Mouse (Mus musculus) left cerebral cortex, postnatal 36 days (tissue): ENCODE data around the gene Vwf. TPM values are rescaled to one million over a fixed set of nuclear protein-coding genes. Genes with fewer than 3 reads are reported as not detected.

ENCODE experiments used
- DNase-seq, 2 experiments: peaks; one replicate each; pipeline ENCODE4 v3.0.0; 2021 to 2022; ENCODE audit warnings: low spot score in 2 of 2, mixed read lengths in 1 of 2
- intact Hi-C: fragments of 180-260 bp; cut with DNase I; formaldehyde crosslinking; loops from one replicate; pipeline ENCODE4 v1.15.1; 2025
- total RNA-seq, 2 experiments: library from RNA; stranded (reverse); gene quantifications; 2 replicates each; pipeline ENCODE4 v1.2.3; 2021

The Vwf gene
- total RNA-seq, 2 experiments from 2014 or later = 15.4 to 18.6 TPM

DNA sequence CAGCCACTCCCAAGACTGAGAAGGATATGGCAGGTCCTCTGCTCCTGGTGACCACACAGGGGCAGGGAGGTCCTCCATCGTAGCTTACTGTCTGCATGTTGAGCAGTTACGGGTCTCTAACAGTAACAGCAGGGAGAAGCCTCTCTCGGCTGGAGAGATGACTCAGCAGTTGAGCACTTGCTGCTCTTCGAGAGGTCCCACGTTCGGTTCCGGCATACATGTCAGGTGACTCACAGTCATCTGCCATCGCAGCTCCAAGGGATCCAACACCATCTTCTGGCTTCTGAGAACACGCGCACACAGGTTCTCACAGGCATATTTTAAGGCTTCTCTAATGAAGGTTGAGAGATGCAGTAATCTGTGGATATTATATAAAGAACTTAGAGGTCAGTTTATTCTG is 6.4 kb upstream of the Vwf start:
- no peak for DNase-seq
- intact Hi-C loops = no loop called here

DNA sequence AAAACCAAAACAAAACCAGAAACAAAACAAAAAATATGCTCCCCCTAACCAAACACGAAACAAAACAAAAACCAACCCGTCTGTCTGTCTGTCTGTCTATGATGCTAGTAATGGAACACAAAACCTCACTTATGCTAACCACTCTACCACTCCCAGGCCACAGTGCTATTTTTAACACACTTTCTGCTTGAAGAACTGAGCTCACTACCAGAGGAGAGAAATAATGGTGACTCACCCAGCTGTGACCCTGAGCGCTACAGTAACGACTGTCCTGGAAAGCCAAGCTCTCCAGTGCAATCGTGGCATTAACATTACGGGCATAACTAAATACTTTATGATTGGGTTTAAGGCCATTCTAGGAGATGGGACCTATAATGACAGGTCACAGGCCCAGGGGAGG is 5.7 kb upstream of the Vwf start:
- DNase-seq = no peak
- intact Hi-C loops = no loop called here

DNA sequence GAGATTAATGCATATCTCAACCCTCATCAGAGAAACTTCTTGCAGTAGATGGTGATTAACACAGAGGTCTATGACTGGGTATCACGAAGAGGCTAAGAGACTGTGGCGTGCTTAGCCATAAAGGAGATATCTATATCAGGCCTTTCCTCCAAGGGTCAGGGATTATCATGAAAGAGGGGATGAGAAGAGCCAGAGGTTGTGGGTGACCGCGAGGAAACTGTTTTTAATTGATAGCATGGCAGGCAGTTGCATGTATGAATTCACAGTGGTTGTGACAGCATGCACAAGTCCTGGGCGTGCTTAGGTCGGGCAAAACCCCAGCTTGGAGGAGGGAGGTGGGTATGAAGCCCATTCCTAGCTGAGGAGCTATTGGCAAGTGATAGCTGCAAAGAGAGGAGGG is 5.3 kb upstream of the Vwf start:
- DNase-seq = no peak
- intact Hi-C loops = no loop called here

DNA sequence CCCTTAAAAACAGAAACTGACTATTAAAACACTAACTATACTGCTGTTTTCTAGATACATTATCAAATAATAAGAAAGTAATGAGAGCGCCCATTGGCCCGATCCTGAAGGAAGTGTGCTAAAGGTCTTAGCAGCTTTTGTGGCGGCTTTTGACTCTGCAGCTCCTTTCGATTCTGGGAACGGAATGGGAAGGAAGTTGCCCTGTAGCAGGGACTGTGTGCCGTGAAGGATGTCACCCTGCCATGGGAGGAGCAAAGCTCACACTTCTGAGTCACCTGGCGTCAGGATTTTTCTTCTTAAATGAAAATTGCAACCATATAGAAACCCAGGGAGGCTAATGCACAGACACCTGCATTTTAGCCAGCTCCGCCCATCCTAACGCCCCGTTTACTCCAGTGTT is 1.8 kb downstream of the Vwf start:
- intact Hi-C loops = no loop called here
- no peak for DNase-seq

DNA sequence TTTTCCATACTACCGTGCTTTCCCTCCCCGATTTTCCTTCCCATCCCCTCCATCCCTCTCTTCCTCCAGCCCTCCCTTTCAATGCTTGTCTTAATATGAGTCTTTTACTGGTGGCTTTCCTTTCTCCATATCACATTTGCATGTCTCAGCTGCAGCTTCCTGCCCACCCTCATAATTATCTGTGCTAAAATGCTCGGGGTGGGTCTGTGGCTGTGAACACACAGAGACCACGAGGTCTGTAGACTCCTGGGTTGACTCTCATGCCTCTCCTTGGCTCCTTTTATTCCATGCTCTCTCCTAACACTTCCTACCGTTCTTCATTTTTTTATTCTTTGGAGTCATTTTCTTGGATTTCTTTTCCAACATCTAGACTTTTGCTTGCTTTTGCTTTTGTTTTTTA is 3.6 kb downstream of the Vwf start:
- no peak for DNase-seq
- intact Hi-C loops = no loop called here

DNA sequence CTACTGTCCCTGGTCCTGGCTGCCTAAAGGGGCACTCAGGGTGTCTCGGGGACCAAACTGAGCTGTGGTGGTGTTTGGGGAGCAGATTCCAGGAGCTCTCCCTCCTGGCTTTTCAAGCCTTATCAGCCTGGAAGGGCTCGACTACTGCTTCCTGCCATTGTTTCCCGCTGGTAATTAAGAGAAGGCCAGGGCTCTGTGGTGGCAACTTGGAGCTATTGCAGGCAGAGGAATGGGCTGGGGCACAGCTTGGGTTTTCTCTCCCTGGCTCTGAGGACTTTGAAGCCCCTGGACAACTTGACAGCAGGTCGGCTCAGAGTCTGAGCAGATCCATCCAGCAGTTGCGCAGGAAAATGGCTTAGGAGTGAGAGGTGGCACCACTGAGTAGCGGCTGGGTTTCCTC is 6.2 kb downstream of the Vwf start:
- intact Hi-C loops = no loop called here
- no peak for DNase-seq

DNA sequence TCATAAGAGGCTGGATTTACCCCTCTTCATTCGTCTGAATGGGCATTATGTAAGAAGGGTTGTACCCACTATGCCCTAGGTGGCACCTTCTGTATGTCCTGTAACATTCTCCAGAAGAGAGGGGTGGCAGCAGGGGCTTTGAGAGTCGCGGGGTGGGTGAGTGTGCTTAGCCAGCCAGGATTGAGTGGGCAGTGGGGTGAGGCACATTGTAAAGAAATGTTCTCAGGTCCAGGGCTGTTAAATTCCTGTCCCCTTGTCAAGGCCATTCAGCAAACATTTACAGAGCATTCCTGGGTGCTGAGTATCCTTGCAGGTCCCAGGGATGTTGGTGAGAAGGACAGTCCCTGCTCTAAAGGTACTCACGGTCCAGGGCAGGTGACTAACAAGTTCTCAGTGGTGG is 7.0 kb downstream of the Vwf start:
- intact Hi-C loops = no loop called here
- no peak for DNase-seq

DNA sequence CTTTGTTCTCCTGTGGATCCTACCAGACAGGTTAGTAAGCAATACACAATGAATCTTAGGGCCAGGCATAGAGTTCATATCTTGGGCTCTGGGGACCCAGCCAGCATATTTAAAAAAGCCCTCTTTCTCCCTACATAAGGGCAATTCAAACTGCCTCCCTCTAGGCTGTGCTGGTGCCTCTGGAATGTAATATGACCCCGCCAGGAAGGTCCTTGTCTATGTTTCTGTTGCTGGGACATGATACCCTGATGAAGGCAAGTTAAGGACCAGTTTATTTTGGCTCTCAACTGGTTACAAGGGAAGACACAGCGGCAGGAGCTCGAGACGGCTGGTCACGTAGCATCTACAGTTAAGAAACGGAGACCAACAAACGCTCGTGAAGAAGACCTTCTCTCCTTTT is 12.3 kb downstream of the Vwf start:
- intact Hi-C loops = no loop called here
- no peak for DNase-seq

DNA sequence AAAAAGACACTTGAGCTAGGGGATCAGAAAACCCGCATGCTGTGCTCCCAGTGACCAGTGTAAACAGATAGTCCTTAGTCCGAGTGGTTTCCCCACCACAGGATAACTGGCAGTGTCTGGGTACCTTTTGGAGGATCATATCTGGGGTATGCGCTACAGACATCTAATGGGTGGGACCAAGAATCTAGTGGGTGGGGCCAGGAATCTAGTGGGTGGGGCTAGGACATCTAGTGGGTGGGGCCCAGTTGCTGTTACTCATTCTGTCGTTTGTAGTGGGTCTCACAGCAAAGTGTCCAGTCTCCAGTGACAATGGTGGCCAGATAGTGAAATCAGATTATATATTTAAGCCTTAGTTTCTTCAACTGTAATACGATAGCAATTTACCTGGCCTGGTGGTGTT is 14.5 kb downstream of the Vwf start:
- intact Hi-C loops = no loop called here
- DNase-seq = no peak

DNA sequence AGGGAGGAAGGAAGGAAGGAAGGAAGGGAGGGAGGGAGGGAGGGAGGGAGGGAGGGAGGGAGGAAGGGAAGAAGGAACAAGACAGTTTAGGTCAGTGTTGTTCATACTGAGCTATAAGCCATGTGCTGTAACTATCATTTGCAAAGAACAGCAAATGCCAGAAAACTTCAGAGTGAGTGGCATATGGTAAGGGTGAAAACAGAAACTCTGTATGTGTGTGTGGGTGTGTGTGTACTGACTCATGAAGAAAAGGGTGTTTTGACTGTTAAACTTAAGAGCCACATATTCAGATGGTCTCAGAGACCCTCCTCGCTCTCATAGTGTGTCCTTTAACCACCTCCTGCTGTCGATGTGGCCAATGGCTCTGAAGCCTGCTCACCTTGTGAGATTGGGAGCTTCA is 14.9 kb downstream of the Vwf start:
- no peak for DNase-seq
- intact Hi-C loops = no loop called here

DNA sequence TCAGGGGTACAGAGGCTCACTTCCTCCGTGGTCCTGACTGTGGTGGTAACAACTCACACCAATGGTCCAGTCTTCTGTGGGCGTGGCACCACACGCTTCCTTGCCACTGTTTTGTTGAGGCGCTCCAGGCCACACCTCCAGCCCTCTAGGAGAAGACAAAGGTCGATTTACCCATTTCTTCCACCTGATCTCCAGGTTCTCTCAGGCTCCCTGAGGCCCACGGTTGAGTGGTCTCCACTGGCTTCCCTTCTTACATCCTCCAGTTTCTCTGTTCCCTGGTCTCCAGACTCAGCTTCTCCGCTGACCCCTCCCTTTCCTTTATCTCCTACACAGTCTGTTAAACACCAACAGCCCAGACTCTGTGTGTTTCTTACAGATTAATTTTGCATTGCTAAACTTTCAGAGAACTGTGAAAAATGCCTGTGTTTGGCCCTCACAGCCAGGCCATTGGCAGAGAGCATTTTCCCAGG is 18.3 kb downstream of the Vwf start:
- intact Hi-C loops = no loop called here
- DNase-seq = no peak

DNA sequence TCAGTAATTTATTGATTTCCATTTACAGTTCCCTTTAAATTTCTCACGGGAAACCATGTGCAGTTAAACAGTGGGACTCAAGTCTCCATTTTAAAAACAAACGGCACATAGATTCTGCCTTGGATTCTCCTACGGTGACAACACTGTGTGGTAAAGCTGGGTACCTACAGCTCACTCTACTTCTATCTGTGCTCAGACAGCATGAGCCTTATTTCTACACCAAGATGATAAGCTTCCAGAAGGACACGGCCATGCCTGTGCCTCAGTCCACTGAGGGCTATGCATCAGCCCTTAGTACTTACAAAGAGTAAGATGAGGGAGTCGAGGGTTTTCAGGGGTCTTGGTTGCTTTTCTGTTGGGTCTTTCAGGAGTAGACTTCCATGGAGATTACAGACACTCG is 18.8 kb downstream of the Vwf start:
- intact Hi-C loops = no loop called here

DNA sequence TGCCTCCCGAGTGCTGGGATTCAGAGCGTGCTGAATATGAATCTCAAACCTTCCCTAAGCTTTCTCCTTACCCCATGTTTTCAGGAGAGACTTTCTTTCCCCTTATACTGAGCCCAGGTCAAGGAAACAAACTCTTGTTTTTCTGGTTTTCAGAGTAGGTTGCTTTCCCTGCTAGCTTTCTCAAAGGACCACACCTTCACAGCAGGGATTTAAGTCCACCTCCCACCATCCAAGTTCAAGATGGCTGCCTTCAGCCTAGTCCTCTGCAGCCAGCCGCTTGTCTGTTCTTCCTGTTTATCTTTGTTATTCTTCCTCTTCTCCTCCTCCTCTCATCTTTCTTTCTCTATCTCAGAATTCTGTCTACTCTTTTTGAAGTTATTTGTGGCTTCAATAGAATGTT is 20.1 kb downstream of the Vwf start:
- DNase-seq = no peak
- intact Hi-C loops = no loop called here

More for the DNA sequence above, 18.8 kb downstream of the Vwf start:
- no peak for DNase-seq

DNA sequence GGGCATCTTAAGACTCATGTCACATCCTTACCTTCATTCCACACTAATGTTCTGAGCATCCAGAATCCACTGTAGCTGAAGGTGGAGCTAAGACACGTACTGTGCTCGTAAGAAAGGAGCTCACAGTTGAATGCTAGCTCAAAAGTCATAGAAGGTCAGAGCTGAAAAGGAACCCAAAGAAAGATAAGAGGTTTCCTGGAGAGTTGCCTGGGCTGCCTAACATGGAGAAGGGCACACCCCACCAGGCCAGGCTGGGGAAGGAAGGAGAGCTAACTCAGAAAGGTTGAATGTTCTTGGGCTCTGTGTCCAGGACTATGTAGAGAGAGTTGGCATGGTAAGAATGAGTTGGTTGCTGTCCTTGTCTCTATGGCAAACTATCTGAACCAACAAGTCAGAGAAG is 21.8 kb downstream of the Vwf start:
- no peak for DNase-seq

DNA sequence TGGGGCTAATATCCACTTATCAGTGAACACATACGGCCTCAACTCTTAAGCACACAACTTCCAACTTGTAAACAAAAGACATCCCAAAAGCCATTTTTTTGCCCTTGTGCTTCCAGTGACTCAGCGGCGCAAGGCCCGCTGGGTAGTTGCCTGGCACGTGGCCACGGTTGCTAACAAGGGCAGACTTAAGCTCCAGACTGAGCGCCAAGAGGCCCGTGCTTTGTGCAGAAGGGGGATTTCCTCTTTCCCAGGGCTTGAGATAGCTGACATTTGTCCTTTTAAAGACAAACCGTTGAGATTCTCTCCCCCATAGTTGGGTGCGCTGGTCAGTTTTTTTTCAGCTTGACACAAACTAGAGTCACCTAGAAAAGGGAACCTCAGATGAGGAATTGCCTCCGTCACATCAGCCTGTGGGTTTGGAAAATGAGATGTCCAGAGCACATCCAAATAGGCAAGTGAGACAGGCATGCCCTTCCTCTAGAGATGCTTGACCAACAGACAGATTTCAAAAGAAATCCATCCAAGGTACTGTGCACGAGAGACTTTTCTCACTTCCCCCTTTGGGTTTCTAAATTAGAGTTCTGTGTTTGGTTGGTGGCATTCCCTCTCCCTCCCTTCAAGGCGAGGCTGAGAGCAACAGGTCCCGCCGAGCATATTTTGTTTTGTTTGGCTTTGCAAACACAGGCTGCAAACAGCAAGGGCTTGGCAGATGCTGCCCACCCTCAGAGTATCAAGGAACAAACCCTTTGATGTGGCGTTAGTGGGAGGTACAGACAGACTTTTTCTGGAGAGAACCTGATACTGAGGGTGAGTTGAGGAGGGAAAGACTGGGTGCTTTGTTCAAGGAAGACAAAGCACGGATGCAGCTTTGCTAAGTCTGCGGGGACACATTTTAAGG is 26.0 kb downstream of the Vwf start:
- intact Hi-C loops = no loop called here
- DNase-seq = peak; percentile 43 to 53

More for the DNA sequence above, 21.8 kb downstream of the Vwf start:
- intact Hi-C loops = no loop called here

DNA sequence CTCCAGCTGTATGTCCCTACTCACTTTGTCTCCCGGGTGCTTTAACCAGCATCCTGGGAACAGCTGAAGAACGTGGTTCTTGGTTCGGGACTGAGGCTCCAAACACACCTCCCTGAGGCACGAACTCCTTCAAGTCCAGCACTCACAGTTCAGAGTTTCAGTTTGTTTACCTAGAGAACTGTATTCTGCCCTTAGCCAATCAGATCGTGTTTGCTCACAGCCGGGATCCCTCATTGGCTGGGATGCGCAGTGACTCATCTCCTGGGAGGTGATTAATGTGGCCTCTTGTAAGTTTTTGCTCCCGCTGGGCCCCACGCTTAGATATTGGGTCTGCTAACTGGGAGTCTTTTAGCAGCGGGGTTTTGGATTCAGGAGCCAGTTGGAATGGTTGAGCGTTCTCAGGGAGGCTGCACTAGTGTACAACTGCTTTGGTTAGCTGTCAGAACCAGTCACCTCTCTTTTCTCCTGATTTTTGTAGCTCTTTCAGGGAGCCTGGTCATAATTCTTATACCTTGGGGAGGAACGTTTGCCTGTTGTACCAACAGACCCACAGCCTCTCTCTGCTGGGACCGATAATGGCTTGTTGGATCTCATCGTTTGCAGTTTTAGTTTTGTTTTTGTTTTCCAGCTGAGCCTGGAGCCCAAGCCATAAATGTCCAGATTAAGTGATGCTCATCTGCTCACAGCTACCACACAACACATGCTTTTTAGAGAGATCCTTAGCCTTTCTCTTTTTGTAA is 26.8 kb downstream of the Vwf start:
- intact Hi-C loops = no loop called here
- DNase-seq = peak; percentile 16 to 40

DNA sequence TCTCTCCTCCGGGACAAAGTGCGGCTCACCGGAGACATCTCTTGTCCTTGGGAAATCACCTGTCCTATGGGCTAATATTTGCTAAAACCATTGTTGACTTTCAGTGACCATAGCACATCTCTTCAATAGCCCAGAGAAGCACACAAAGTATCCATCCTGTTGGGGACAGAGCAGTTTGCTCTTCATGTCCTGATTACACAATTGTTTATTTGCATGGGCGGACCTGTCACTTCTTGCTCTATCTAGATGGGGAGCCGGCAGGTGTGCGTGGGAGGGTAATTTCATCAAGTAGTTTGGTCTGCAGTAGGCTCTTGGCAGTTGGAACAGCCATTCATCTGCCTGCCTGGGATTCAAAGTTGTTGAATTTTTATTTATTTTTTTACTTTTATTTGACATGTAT is 28.5 kb downstream of the Vwf start:
- DNase-seq = no peak
- intact Hi-C loops = no loop called here

DNA sequence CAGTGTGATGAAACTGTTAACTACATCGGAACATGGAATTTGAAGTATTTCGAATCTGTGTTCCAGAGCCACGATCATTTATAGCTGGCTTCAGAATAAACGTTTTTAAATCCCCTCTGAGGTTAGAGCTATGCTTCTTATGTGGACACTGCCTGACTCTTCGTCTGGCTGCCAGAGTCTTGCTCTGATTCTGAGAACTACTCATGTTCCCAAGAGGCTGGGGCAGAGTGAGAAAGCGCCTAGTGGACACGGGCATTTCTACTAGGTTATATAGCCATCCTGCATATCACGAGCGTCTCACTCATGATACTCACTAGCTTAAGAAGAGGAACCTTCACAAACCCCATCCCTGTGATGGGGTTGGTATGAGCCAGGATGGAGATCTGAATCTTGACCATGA is 30.7 kb downstream of the Vwf start:
- no peak for DNase-seq
- intact Hi-C loops = no loop called here

DNA sequence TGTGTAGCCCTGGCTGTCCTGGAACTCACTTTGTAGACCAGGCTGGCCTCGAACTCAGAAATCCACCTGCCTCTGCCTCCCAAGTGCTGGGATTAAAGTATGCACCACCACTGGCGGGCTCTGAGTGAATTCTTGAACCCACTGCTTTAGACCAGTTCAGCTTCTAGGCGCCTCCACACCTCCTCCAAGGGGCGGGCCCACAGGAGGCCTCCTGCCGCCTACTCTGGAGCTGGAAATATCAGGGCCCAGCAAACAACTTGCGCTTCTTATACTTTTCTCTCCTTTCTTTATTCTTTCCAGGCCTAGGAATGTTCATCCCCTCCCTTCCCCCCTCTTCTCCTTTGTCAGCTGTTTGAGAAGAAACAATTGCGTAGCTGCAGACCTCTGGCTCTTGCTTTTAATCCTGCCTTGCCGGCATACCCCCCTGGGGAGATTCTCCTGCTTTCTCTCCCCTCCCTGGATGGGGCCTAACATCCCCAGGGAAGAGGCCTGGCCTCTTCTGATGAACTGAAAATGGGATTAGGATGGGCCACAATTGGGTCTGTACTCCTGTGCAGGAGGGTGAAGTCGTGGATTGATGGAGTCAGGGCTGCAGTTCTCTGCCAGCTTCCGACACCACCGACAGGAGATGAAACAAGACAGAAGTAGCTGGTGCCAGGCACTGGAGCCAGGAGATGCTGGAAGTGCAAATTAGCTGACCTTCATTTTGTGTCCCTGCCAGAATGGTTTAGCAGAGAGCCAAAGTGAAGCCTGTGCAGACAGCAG is 31.5 kb downstream of the Vwf start:
- no peak for DNase-seq
- intact Hi-C loops = no loop called here

DNA sequence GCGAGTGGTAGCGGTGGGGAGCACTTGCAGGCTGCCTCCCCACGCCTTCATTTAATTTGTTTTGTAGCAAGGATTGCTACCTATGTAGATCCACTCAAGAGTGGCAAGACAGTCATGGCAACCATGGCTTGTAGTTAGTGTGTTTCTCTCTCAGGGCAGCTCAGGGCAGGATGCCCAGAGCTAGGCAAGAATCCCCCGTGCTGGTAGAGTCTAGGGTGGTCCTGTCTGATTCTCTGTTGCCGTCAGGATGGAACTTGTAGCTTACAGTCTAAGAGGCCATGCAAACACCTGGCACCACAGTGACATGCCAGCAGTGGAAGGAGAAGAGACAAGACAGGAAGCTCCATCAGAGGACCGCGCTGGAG is 32.1 kb downstream of the Vwf start:
- DNase-seq = no peak
- intact Hi-C loops = no loop called here
